Mouse (Mus musculus) stomach, postnatal 0 days (tissue): ENCODE measurements around the gene Rnf26.

Source experiments
- CTCF ChIP-seq: IDR thresholded peaks from 2 replicates; pipeline ENCODE4 v1.5.1; 2016; ENCODE audit warnings: antibody characterized with exemption, low read depth, mild to moderate bottlenecking, moderate library complexity
- EP300 ChIP-seq: optimal IDR thresholded peaks from 2 replicates; pipeline ENCODE3; 2016; ENCODE audit warnings: antibody characterized with exemption

DNA sequence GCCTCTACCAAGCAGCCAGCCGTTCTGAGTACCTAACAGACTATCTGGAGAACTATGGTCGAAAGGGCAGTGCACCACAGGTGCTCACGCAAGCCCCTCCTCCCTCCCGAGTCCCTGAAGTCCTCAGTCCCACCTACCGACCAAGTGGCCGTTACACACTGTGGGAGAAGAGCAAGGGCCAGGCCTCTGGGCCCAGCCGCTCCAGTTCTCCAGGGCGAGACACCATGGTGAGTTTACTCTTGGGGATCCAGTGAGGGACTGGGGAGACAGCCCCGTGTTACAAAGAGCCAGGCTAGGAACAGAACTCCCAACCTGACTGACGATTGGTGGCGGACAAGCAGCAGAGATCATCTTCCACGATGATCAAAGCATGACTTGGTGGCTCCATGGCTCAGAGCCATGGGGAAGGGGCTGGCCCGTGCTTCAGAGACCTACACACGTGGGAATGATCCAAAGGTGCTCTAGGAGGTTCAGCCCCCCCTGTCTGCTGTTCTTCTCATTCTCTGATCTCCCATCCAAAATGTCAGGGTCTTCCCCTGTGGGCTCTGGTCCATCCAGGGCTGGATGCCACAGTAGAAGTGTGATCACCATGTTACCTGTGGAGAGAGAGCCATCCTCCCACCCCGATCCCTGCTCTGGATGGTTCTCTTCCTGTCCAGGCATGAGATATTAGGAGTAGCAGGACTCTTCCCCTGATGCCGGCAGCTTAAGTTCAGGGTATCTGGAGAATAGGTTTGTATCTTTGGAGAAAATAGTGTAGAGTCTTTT is 37.1 kb downstream of the Rnf26 start:
- TF ChIP-seq EP300 (no peak), CTCF (no peak)
